Comparison of ENCODE assay signal across 11 mouse cellular contexts in genomic region chr11:80376651-80377050, GRCm38 (mm10). TPM values are rescaled to one million over a fixed set of nuclear protein-coding genes. Genes with fewer than 3 reads are reported as not detected.
DNase-seq lines count a peak whose midpoint lies in the region; ATAC-seq and TF ChIP-seq lines count a peak whose summit lies in the region.
"Had no signal": no experiment of that assay in that cellular context is flagged by ENCODE, and none has a peak within 500 bp of the region (broad histone marks: within the 10 kb centered on the region; RNA-seq: fewer than 3 reads in every experiment).

No protein-coding gene starts in this region.

- H3K27me3 ChIP-seq in heart, embryonic 12.5 days (replicated peaks): no peaks in the 10 kb centered on the region
- no peaks in the 10 kb centered on the region for H3K27me3 ChIP-seq in forebrain, postnatal 0 days (ENCODE audit: insufficient read depth, low read length)
- no peaks in the 10 kb centered on the region for H3K27me3 ChIP-seq in midbrain, embryonic 13.5 days
- H3K27me3 ChIP-seq: heart, embryonic 15.5 days had no signal

- ATAC-seq in heart, embryonic 12.5 days (ENCODE audit: insufficient number of reproducible peaks, low FRiP score): no peak
- ATAC-seq in CD4-positive, CD25-positive, alpha-beta regulatory T cell, adult 4 months: peak; percentile 40
- ATAC-seq in forebrain, postnatal 0 days: no peak
- ATAC-seq in midbrain, embryonic 13.5 days: no peak
- ATAC-seq in megakaryocyte progenitor cell, adult 5-6 weeks (replicated peaks; ENCODE audit: poor library complexity): no peak
- no peak for ATAC-seq in frontal cortex, adult (ENCODE audit: low TSS enrichment)

- intact Hi-C loops in heart, postnatal 10 days (cut with DNase I): no loop called here

- H3K27ac ChIP-seq in heart, embryonic 12.5 days (ENCODE audit: poor library complexity, severe bottlenecking): no peak overlapping the region
- no peak overlapping the region for H3K27ac ChIP-seq in forebrain, postnatal 0 days (ENCODE audit: low read depth, low read length)
- H3K27ac ChIP-seq in midbrain, embryonic 13.5 days: no peak overlapping the region
- H3K27ac ChIP-seq: heart, embryonic 15.5 days; macrophage had no signal

- H3K4me2 ChIP-seq in heart, embryonic 12.5 days: 0 out of 2 replicates have a peak overlapping the region, but pooled peaks have one; percentile 78
- H3K4me2 ChIP-seq in forebrain, postnatal 0 days (ENCODE audit: low read depth): peak overlapping the region; percentile 67; the same call in 1 of the 2 replicates
- peak overlapping the region; percentile 81; the same call in 1 of the 2 replicates for H3K4me2 ChIP-seq in midbrain, embryonic 13.5 days (replicated peaks)

- 0 out of 2 replicates have a peak, but pooled peaks cover 4% of the 10 kb centered on the region for H3K4me1 ChIP-seq in heart, embryonic 12.5 days (replicated peaks)
- no peaks in the 10 kb centered on the region; the same call in 1 of the 2 replicates for H3K4me1 ChIP-seq in forebrain, postnatal 0 days (ENCODE audit: insufficient read depth)
- H3K4me1 ChIP-seq in midbrain, embryonic 13.5 days (replicated peaks): peaks cover 14% of the 10 kb centered on the region

- 68% methylated on average over 4 of the region's 4 CpGs for WGBS in heart, embryonic 12.5 days
- WGBS in forebrain, postnatal 0 days: 63% methylated on average over 4 of the region's 4 CpGs
- 66% methylated on average over 4 of the region's 4 CpGs for WGBS in midbrain, embryonic 13.5 days

- DNase-seq in heart, postnatal 10 days: no peak
- no peak for DNase-seq in forebrain, postnatal 0 days
- DNase-seq in MN1 (ENCODE audit: low spot score): no peak
- DNase-seq: embryo, embryonic 11 days had no signal

- no peak overlapping the region for H3K4me3 ChIP-seq in heart, embryonic 12.5 days
- H3K4me3 ChIP-seq in forebrain, postnatal 0 days (ENCODE audit: low read depth, low read length): no peak overlapping the region
- no peak overlapping the region for H3K4me3 ChIP-seq in midbrain, embryonic 13.5 days (replicated peaks)

- H3K9me3 ChIP-seq in heart, embryonic 12.5 days (replicated peaks): no peaks in the 10 kb centered on the region
- H3K9me3 ChIP-seq in forebrain, postnatal 0 days (ENCODE audit: low read length): no peaks in the 10 kb centered on the region
- no peaks in the 10 kb centered on the region for H3K9me3 ChIP-seq in midbrain, embryonic 13.5 days
- H3K9me3 ChIP-seq: heart, embryonic 15.5 days had no signal

- no peak overlapping the region for H3K9ac ChIP-seq in heart, embryonic 12.5 days
- H3K9ac ChIP-seq in forebrain, postnatal 0 days: no peak overlapping the region
- no peak overlapping the region for H3K9ac ChIP-seq in midbrain, embryonic 13.5 days (replicated peaks)

- peak; percentile 38 for TF ChIP-seq CTCF in forebrain, postnatal 0 days (IDR thresholded peaks at IDR 0.05; ENCODE audit: low read depth)

- H3K36me3 ChIP-seq in heart, embryonic 12.5 days: peaks cover 31% of the 10 kb centered on the region
- H3K36me3 ChIP-seq in forebrain, postnatal 0 days (ENCODE audit: insufficient read depth): peaks cover 21% of the 10 kb centered on the region
- peaks cover 24% of the 10 kb centered on the region for H3K36me3 ChIP-seq in midbrain, embryonic 13.5 days

RNA-seq across cellular contexts. Expression of gene 5730455P16Rik, which starts 1.2 kb away (rescaled TPM):
- 17.0 and 17.3 TPM in 2 replicates for polyA plus RNA-seq in heart, embryonic 12.5 days (2016; fragmentation: Nextera tagmentation; extraction: Ambion mirVana)
- total RNA-seq in heart, postnatal 10 days (2021): 10 to 100 TPM; 16.9 to 19.1 TPM
- 10 to 100 TPM; 10.4 to 15.6 TPM for polyA plus RNA-seq in CD4-positive, CD25-positive, alpha-beta regulatory T cell, adult 4 months (2017; shearing (Covaris generic))
- 41.8 and 43.2 TPM in 2 replicates for total RNA-seq in forebrain, postnatal 0 days (2014; rRNA removed)
- polyA plus RNA-seq in forebrain, postnatal 0 days (2015; fragmentation: Nextera tagmentation; extraction: Ambion mirVana): 30.8 and 47.6 TPM in 2 replicates
- 32.2 and 36.7 TPM in 2 replicates for polyA plus RNA-seq in midbrain, embryonic 13.5 days (2015; fragmentation: Nextera tagmentation; extraction: Ambion mirVana)
- total RNA-seq in megakaryocyte progenitor cell, adult 5-6 weeks (2015): 5.6 and 6.1 TPM in 2 replicates
- 9.0 and 11.3 TPM in 2 replicates for total RNA-seq in megakaryocyte progenitor cell, adult 5-6 weeks (2017)

RNA-seq across cellular contexts. Expression of gene Zfp207, which starts 6.4 kb away (rescaled TPM):
- 168 and 169 TPM in 2 replicates for polyA plus RNA-seq in heart, embryonic 12.5 days (2016; fragmentation: Nextera tagmentation; extraction: Ambion mirVana)
- total RNA-seq in heart, postnatal 10 days (2021): 100 to 1,000 TPM in 1 of 2 experiments, 10 to 100 TPM in 1; 93.2 to 116 TPM
- 100 to 1,000 TPM; 270 to 312 TPM for polyA plus RNA-seq in CD4-positive, CD25-positive, alpha-beta regulatory T cell, adult 4 months (2017; shearing (Covaris generic))
- total RNA-seq in forebrain, postnatal 0 days (2014; rRNA removed): 250 and 264 TPM in 2 replicates
- 163 and 171 TPM in 2 replicates for polyA plus RNA-seq in forebrain, postnatal 0 days (2015; fragmentation: Nextera tagmentation; extraction: Ambion mirVana)
- polyA plus RNA-seq in midbrain, embryonic 13.5 days (2015; fragmentation: Nextera tagmentation; extraction: Ambion mirVana): 244 and 250 TPM in 2 replicates
- 389 and 414 TPM in 2 replicates for total RNA-seq in megakaryocyte progenitor cell, adult 5-6 weeks (2015)
- 215 and 254 TPM in 2 replicates for total RNA-seq in megakaryocyte progenitor cell, adult 5-6 weeks (2017)

RNA-seq across cellular contexts. Expression of gene Psmd11, which starts 51.8 kb away (rescaled TPM):
- polyA plus RNA-seq in heart, embryonic 12.5 days (2016; fragmentation: Nextera tagmentation; extraction: Ambion mirVana): 213 and 214 TPM in 2 replicates
- total RNA-seq in heart, postnatal 10 days (2021): 100 to 1,000 TPM; 109 to 117 TPM
- polyA plus RNA-seq in CD4-positive, CD25-positive, alpha-beta regulatory T cell, adult 4 months (2017; shearing (Covaris generic)): 100 to 1,000 TPM; 258 to 279 TPM
- total RNA-seq in forebrain, postnatal 0 days (2014; rRNA removed): 30.2 and 33.4 TPM in 2 replicates
- 280 and 310 TPM in 2 replicates for polyA plus RNA-seq in forebrain, postnatal 0 days (2015; fragmentation: Nextera tagmentation; extraction: Ambion mirVana)
- polyA plus RNA-seq in midbrain, embryonic 13.5 days (2015; fragmentation: Nextera tagmentation; extraction: Ambion mirVana): 321 and 336 TPM in 2 replicates
- 103 and 105 TPM in 2 replicates for total RNA-seq in megakaryocyte progenitor cell, adult 5-6 weeks (2015)
- total RNA-seq in megakaryocyte progenitor cell, adult 5-6 weeks (2017): 78.8 and 83.5 TPM in 2 replicates
